Mouse (Mus musculus) liver, embryonic 13.5 days (tissue): Measurements from ENCODE around the gene Gm5294. TPM values are rescaled to one million over a fixed set of nuclear protein-coding genes. Genes with fewer than 3 reads are reported as not detected.

ENCODE experiments used
- polyA plus RNA-seq: library from polyadenylated mRNA; unstranded; fragments of >200 nt; fragmentation: Nextera tagmentation; extraction: Ambion mirVana; gene quantifications from 2 replicates; pipeline ENCODE4 v1.2.1, GENCODE M21; 2015

The Gm5294 gene
- polyA plus RNA-seq, 1 experiment from 2014 or later = not detected

Other genes starting within 250 kb of the Gm5294 start
- gene Zfp68, start 200.3 kb upstream of the Gm5294 start, polyA plus RNA-seq = 17.3 and 20.6 TPM in 2 replicates
- 3.5 and 4.6 TPM in 2 replicates for gene A430033K04Rik, start 197.2 kb upstream of the Gm5294 start, polyA plus RNA-seq
- gene Fam20c, start 65.6 kb upstream of the Gm5294 start, polyA plus RNA-seq = 6.0 and 6.5 TPM in 2 replicates
- gene Pdgfa, start 177.3 kb downstream of the Gm5294 start, polyA plus RNA-seq = 2.2 and 2.3 TPM in 2 replicates